Mouse (Mus musculus) forebrain, postnatal 0 days (tissue): ENCODE data around the gene Rbm38. TPM values are rescaled to one million over a fixed set of nuclear protein-coding genes. Genes with fewer than 3 reads are reported as not detected.

Source experiments
- ATAC-seq: fragments of 200-750 bp; cut with Nextera tagmentation; 2 replicates; pipeline ENCODE4 v1.8.0; 2017; ENCODE audit warnings: mild to moderate bottlenecking, moderate library complexity
- DNase-seq: peaks from one replicate; pipeline ENCODE4 v3.0.0-alpha.2; 2015
- H3K27ac ChIP-seq: fragments of 300-500 bp; sonication (generic); 2 replicates; pipeline ENCODE4 v1.5.1; 2014; ENCODE audit warnings: low read depth, mild to moderate bottlenecking, antibody characterized with exemption, low read length, moderate library complexity, mixed read lengths
- H3K27me3 ChIP-seq: fragments of 300-500 bp; sonication (generic); 2 replicates; pipeline ENCODE4 v1.6.1; 2014; ENCODE audit warnings: mild to moderate bottlenecking, low read length, mixed read lengths; ENCODE audit not compliant: insufficient read depth
- H3K36me3 ChIP-seq: fragments of 300-500 bp; sonication (generic); 2 replicates; pipeline ENCODE4 v1.6.1; 2014; ENCODE audit warnings: mild to moderate bottlenecking, moderate library complexity; ENCODE audit not compliant: insufficient read depth
- H3K4me1 ChIP-seq: fragments of 300-500 bp; sonication (generic); 2 replicates; pipeline ENCODE4 v1.6.1; 2014; ENCODE audit warnings: antibody characterized with exemption; ENCODE audit not compliant: insufficient read depth
- H3K4me2 ChIP-seq: fragments of 300-500 bp; sonication (generic); 2 replicates; pipeline ENCODE4 v1.6.1; 2014; ENCODE audit warnings: low read depth, mild to moderate bottlenecking, moderate library complexity
- H3K4me3 ChIP-seq: fragments of 300-500 bp; sonication (generic); 2 replicates; pipeline ENCODE4 v1.5.1; 2014; ENCODE audit warnings: low read depth, low read length, mixed read lengths
- H3K9ac ChIP-seq: fragments of 300-500 bp; sonication (generic); 2 replicates; pipeline ENCODE4 v1.6.1; 2014; ENCODE audit warnings: mild to moderate bottlenecking
- H3K9me3 ChIP-seq: fragments of 300-500 bp; sonication (generic); 2 replicates; pipeline ENCODE4 v1.6.1; 2016; ENCODE audit warnings: low read length
- CTCF ChIP-seq: sonication (generic); IDR thresholded peaks from 2 replicates; pipeline ENCODE4 v1.5.1; 2016; ENCODE audit warnings: antibody characterized with exemption, control low read depth, low read depth
- WGBS: fragments of 180-500 bp; shearing (Covaris S2); extraction: QIAGEN DNeasy Blood & Tissue Kit; methylation state at CpG from one replicate; pipeline ENCODE4 v1.1.7; 2014; 5-methylcytosine and 5-hydroxymethylcytosine counted together
- polyA plus RNA-seq: library from polyadenylated mRNA; unstranded; fragments of >200 nt; fragmentation: Nextera tagmentation; extraction: Ambion mirVana; gene quantifications from 2 replicates; pipeline ENCODE4 v1.2.1, GENCODE M21; 2015
- total RNA-seq: library from RNA; depleted of rRNA; stranded (reverse); fragments of >200 nt; gene quantifications from 2 replicates; pipeline ENCODE4 v1.2.3, GENCODE M21; 2014

Rbm38 gene
- total and polyA plus RNA-seq, 2 experiments from 2014 or later: 6.6 to 11.0 TPM

- H3K4me2 ChIP-seq: no peak overlapping the region
- 61% methylated on average over 17 of the region's 17 CpGs for WGBS
These were observed 27.9 kb downstream of the Rbm38 start for GRCm38 (mm10) chr2:173048041-173048745.

GRCm38 (mm10) chr2:173049231-173049630 lies 28.9 kb downstream of the Rbm38 start:
- no peaks in the 10 kb centered on the region for H3K4me1 ChIP-seq
- DNase-seq: no peak
- no peaks in the 10 kb centered on the region for H3K27me3 ChIP-seq
- no peak overlapping the region for H3K4me2 ChIP-seq
- no peak overlapping the region for H3K4me3 ChIP-seq
- H3K9ac ChIP-seq: no peak overlapping the region
- WGBS: 82% methylated on average over 3 of the region's 3 CpGs
- ATAC-seq: no peak
- no peaks in the 10 kb centered on the region for H3K36me3 ChIP-seq
- no peak overlapping the region for H3K27ac ChIP-seq
- TF ChIP-seq CTCF: no peak
- no peaks in the 10 kb centered on the region for H3K9me3 ChIP-seq

More at GRCm38 (mm10) chr2:173048041-173048745, 27.9 kb downstream of the Rbm38 start:
- H3K9ac ChIP-seq: no peak overlapping the region
- H3K9me3 ChIP-seq: no peaks in the 10 kb centered on the region
- ATAC-seq (no peak), DNase-seq (no peak)
- no peak overlapping the region for H3K4me3 ChIP-seq
- H3K4me1 ChIP-seq: no peaks in the 10 kb centered on the region
- H3K27ac ChIP-seq: no peak overlapping the region
- H3K36me3 ChIP-seq: no peaks in the 10 kb centered on the region
- TF ChIP-seq CTCF: no peak
- H3K27me3 ChIP-seq: no peaks in the 10 kb centered on the region

GRCm38 (mm10) chr2:173049817-173050216 lies 29.5 kb downstream of the Rbm38 start:
- WGBS: 44% methylated on average over 6 of the region's 6 CpGs
- H3K4me1 ChIP-seq: no peaks in the 10 kb centered on the region
- TF ChIP-seq CTCF: no peak
- no peaks in the 10 kb centered on the region for H3K9me3 ChIP-seq
- no peak for DNase-seq
- H3K9ac ChIP-seq: no peak overlapping the region
- ATAC-seq: no peak
- H3K27me3 ChIP-seq: no peaks in the 10 kb centered on the region
- no peak overlapping the region for H3K4me2 ChIP-seq
- H3K4me3 ChIP-seq: no peak overlapping the region
- no peaks in the 10 kb centered on the region for H3K36me3 ChIP-seq
- H3K27ac ChIP-seq: no peak overlapping the region

- ATAC-seq (no peak), DNase-seq (no peak)
- H3K36me3 ChIP-seq: no peaks in the 10 kb centered on the region
- H3K9me3 ChIP-seq: no peaks in the 10 kb centered on the region
- H3K27me3 ChIP-seq: no peaks in the 10 kb centered on the region
- H3K4me3 ChIP-seq: no peak overlapping the region
- H3K4me2 ChIP-seq: no peak overlapping the region
- H3K9ac ChIP-seq: no peak overlapping the region
- no peak for TF ChIP-seq CTCF
- H3K4me1 ChIP-seq: no peaks in the 10 kb centered on the region
- WGBS: 42% methylated on average over 8 of the region's 8 CpGs
- no peak overlapping the region for H3K27ac ChIP-seq
These were observed 30.5 kb downstream of the Rbm38 start for GRCm38 (mm10) chr2:173050604-173051382.

- no peak for TF ChIP-seq CTCF
- no peaks in the 10 kb centered on the region for H3K27me3 ChIP-seq
- no peak overlapping the region for H3K4me3 ChIP-seq
- H3K4me1 ChIP-seq: no peaks in the 10 kb centered on the region
- no peaks in the 10 kb centered on the region for H3K36me3 ChIP-seq
- ATAC-seq (no peak), DNase-seq (no peak)
- H3K9me3 ChIP-seq: no peaks in the 10 kb centered on the region
- H3K9ac ChIP-seq: no peak overlapping the region
- WGBS: 91% methylated on average over 8 of the region's 8 CpGs
- H3K27ac ChIP-seq: no peak overlapping the region
- H3K4me2 ChIP-seq: no peak overlapping the region
These were observed 32.6 kb downstream of the Rbm38 start for GRCm38 (mm10) chr2:173052881-173053280.

GRCm38 (mm10) chr2:173053846-173054245 lies 33.5 kb downstream of the Rbm38 start:
- no peak for ATAC-seq
- 85% methylated on average over 6 of the region's 6 CpGs for WGBS
- no peaks in the 10 kb centered on the region for H3K9me3 ChIP-seq
- no peaks in the 10 kb centered on the region for H3K27me3 ChIP-seq
- no peak overlapping the region for H3K27ac ChIP-seq
- no peaks in the 10 kb centered on the region for H3K4me1 ChIP-seq
- no peak for TF ChIP-seq CTCF
- H3K9ac ChIP-seq: no peak overlapping the region
- H3K4me2 ChIP-seq: no peak overlapping the region
- H3K36me3 ChIP-seq: no peaks in the 10 kb centered on the region
- no peak for DNase-seq
- H3K4me3 ChIP-seq: no peak overlapping the region

GRCm38 (mm10) chr2:173056303-173056881 lies 36.1 kb downstream of the Rbm38 start:
- no peak overlapping the region for H3K4me3 ChIP-seq
- DNase-seq (no peak), ATAC-seq (no peak)
- H3K9me3 ChIP-seq: no peaks in the 10 kb centered on the region
- H3K27me3 ChIP-seq: no peaks in the 10 kb centered on the region
- no peak overlapping the region for H3K27ac ChIP-seq
- no peak overlapping the region for H3K9ac ChIP-seq
- no peaks in the 10 kb centered on the region for H3K4me1 ChIP-seq
- no peak for TF ChIP-seq CTCF
- 84% methylated on average over 10 of the region's 10 CpGs for WGBS
- no peaks in the 10 kb centered on the region for H3K36me3 ChIP-seq
- H3K4me2 ChIP-seq: no peak overlapping the region
